Mouse (Mus musculus) urinary bladder, postnatal 36 days (tissue): ENCODE measurements around the gene Tex9.
"Not testable (repeated sequence)": the region's sequence is repeated elsewhere in the genome, so short reads cannot be mapped to it uniquely, and the experiment has no call there.

ENCODE experiments used
- DNase-seq, 2 experiments: peaks; one replicate each; pipeline ENCODE4 v3.0.0; 2022; ENCODE audit warnings: low spot score in 2 of 2, mixed read lengths in 1 of 2

Gene Tex9

DNA sequence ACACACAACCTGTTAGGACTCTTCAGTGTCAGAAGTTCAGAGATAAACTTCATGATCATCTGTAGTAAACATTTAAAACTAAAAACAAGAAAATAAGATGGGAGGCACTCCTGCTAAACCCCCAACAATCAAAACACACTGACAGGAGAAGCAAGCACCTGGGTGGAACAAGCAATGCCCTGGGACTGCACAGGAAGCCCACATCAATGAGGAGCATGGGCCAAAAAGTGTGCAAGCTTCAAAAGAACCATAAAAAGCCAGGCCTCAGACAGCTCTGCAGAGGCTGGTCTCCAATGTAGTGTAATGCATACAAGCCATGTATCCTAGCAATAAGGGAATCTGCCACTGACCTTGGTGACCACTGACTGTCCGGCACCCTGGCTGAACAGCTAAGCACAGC, 12.7 kb downstream of the Tex9 start:
- no peak for DNase-seq

DNA sequence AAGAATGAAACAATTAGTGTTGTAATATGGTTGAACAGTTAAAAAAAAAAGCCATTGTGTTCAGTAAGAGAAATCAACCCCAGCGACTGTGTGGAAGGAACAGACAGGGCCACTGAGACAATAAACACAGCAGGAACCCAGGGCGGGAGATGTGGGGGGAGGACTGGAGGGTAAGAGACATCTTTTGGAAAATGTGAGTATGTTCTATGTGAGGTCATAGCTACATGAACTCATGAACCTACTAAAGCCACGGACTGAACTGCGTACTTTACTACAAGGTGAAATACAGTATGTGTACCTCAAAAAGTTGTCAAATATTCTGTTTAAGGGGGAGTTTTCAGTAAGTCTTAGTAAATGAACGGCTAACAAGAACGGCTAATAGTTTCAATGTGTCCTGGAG, 14.7 kb downstream of the Tex9 start:
- no peak for DNase-seq

DNA sequence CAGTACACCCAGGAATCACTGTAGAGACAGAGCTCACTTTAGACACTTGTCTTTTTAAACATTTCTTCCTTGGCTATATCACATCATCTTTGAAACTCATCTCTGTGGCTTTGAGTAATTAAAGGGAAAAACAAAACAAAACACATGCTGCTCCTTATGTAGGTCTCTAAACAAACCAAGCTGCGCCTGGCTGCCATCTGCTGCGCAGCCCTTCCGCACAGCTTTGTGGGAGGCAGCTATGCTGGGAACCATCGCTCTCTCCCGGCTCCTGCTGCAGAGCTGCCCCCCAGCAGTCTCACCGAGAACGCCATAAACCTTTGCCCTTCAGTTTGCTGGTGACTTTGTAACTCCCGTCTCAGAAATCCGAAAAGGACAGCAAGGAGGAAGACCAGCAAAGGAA, 16.5 kb downstream of the Tex9 start:
- DNase-seq: no peak

DNA sequence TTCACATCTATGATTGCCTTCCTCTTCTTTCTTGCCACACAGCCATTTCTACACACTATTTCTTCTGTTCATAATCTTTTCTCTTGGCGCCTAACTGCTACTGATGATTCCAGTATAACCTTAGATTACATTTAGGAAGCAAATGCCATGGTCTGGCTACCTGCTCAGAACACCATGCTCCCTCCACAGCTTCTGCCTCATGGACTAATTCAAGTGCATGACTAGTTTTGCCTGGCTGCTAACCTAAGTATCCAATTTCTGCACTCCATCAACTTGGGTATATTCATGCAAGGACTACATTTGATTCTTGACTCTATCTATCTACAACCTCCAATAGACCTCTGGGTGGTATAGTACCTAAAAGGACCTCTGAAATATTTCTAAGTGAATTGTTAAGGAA, 22.2 kb downstream of the Tex9 start:
- DNase-seq: no peak

DNA sequence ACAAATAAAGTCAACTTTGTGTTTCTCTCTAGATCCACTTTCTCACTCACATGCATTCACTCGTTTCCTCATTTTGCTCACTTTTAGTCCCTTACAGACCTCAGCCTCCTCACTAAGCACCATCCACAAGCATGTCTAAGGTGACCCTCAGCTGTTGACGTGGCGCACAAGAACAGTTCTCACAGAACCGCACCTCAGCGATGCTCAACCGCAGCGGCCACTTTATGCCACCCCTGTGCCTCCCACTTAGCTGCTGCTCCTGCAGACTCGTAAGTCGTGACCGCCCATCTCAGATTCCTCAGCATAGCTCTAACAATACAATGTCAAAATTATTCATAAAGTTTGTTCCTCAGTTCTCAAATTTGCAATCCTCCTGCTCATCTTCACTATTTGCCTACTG, 23.4 kb downstream of the Tex9 start:
- DNase-seq: no peak

DNA sequence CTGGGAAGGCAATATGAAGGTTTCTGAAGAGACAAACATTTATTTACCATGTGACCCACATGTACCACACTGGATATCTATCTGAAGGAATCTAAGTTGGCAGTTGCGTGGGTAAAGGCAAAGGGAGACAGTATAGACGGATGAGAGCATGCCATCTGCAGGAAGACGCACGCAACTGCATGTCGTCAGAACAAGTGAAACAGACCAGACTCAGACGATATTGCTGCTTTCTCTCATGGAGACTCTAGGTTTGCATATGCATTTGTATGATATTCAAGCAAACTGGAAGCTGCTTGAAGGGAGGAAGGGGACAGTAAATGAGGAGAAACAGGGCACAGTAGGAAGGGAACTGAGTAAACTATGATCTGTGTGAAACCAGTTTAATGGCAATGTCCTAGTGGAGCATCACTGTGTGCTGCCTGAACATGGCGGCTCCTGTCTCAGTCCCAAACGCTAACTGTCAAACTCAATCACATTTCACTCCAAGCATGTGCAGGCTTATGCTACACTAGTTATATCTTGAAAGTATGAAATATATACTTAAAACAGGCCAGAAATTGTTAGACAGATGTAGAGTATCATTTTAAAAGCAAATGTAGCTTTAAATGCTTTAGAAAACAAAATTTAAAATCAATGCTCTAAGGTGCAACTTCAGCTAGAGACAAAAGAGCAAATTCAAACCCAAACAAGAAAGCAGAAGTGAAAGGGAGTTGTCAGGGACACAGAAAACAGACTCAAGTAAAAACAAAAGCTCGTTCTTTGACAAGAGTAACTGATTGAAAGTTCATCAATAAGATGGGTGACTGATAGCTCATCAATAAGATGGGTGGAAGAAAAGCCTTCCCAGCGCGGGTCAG, 24.2 kb downstream of the Tex9 start:
- DNase-seq: no peak

DNA sequence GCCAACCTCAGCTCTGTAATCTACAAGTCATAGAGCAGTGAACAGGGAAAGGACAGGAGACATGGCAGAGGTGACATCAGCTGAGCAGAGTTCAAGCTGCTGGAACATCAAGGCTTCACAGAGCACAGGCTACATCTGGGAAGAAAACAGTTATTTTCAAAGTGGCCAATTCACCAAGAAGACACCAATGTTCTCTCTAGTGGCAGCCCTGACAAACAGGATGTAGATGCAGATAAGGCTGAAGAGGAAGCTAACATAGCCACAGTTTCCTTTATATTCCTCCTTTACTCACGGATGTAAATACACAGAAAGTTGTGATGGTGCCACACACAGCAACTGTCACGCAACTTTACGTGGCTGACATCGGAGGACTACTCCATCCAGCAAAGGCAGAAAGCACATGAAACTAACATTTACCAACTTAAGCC, 26.2 kb downstream of the Tex9 start:
- DNase-seq: no peak

DNA sequence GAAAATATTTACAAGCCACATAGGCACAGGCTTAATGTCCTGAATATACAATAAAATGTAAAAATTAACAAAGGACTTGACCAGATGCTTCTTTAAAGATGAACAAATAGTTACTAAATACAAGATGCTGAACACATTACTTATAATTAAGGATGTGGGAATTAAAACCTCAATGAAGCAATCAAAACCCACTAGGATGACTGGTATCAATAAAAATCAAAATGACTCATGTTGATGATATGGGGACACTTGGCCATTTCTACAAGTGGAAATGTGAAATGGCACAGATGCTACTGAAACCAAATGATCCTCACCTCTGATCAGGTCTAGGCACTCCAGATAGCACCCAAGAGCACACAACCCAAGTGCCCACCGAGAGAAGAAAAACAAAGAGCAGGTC, 27.2 kb downstream of the Tex9 start:
- no peak for DNase-seq

DNA sequence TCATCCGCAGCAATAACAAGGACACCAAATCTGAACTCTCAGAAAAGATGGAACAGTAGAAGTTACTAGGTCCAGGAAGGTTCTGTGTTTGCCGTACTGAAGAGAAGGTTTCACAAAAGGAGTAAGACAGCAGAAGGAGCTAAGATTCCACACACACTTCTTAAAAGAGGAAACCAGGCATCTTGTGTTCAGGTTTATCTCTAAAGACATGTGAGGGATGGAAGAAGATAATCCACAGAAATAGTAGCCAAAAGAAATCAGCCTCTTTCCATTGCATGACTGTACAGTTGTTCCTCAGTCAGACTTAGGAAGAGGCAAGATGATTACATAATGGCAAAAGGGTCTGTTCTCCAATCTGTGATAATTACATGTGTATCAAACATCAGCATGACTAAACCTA, 29.6 kb downstream of the Tex9 start:
- DNase-seq: no peak

DNA sequence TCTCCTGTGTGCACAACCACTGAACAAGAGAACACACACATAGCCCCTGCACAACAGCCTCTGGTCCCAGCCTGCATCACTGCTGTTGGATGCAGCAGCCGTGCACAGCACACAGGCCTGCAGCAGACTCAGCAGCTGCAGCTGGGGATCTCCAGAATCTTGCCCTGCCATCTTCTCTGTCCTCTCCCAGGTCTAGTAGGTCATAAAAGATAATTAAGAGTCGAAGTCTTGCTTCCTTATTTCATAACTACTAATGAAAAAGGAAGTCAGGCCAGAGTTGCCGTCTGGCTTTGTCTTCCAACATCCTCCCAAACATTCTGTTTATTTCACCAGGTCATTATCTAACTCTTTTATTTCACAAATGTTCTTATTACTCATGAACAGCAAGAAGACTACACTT, 31.2 kb downstream of the Tex9 start:
- DNase-seq: no peak

DNA sequence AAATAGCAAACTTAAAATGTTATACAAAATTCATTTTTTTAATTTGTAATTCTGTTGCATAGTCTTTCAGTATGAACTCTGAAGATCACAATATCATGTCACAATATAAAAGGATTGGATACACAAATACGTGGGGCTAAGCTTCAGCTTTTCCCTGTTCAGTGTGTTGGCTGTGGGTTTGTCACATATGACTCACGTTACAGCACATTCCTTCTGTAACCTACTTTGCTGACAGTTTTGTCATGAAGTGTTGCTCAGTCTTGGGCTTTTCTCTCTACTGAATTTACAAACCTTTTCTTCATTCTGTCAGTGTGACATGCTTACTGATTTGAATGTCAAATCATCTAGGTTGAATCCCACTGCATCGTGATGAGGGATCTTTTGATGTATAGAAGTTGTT, 32.3 kb downstream of the Tex9 start:
- no peak for DNase-seq

DNA sequence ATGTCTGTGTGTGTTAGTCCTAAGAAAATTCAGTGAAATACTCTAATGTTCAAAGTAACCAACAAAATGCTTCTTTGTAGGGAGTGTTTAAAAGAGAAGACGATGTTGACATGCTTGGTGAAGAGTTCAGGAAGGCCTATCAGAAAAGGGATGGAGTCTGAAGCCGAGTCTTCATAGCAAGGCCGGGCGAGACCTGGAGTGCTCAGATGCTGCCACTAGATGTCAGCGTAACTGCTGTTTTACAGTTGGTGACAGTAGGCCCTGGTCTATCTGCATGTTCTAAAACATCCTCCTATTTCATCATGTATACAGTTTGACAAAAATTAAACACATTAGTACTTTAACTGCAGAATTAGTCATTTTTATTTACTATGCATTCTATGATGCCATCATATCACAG, 33.8 kb downstream of the Tex9 start:
- DNase-seq: peak; percentile 42 to 52

DNA sequence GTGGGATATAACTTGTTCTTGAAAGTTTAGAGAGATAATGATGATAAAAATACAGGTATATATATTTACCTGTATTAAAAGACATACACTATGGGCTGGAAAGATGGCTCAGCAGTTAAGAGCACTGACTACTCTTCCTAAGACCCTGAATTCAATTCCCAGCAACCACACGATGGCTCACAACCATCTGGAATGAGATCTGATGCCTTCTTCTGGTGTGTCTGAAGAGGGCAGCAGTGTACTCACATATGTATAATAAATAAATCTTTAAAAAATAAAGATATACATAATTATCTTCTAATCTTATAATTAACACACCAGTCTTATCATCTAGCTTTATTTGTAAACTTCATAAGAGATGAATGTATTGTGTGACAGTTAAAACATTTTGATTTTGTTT, 35.6 kb downstream of the Tex9 start:
- no peak for DNase-seq

DNA sequence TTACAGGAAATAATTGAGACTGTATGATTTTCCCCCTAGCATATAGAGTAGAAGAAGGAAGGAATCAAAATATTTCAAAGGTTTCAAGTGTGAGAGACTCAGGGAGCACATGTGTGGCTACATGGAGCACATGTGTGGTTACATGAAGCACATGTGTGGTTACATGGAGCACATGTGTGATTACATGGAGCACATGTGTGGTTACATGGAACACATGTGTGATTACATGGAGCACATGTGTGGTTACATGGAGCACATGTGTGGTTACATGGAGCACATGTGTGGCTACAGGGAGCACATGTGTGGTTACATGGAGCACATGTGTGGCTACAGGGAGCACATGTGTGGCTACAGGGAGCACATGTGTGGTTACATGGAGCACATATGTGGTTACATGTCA, 37.7 kb downstream of the Tex9 start:
- DNase-seq: not testable (repeated sequence)

DNA sequence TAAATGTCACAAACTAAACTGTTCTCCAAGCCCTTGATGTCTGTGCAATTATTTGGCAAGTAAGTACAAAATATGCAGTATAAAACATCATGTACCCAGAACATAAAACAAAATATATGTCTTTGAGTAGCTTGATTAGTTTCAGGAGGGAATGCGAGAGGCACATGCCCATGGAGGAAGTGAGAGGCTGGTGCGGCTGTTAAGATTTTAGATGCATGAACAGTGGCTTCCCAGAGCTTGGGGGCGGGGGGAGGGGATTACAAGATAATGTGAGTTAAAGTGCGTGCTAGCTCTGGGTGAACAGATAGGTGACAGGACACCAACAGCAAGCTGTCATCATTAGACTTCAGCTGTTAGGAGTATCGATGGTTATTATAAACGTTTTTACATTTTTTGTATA, 40.9 kb downstream of the Tex9 start:
- no peak for DNase-seq

DNA sequence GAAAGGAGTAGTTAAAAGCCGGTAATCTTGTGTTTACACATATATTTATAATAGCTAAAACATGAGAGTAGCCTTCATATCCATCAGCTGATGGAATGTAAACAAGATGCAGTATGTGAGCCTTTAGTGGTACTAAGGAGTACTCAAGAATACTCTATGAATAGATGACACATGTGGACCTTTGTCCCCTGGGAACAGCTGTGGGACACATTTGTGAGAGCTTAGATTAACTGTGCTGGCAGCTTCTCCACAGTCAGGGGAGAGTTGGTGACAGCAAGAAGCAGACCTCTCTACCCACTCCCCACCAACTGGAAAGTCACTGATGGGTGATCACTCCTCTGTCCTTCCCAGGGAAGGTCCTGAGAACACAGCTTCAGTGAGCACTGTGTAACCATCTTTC, 41.6 kb downstream of the Tex9 start:
- DNase-seq: no peak

DNA sequence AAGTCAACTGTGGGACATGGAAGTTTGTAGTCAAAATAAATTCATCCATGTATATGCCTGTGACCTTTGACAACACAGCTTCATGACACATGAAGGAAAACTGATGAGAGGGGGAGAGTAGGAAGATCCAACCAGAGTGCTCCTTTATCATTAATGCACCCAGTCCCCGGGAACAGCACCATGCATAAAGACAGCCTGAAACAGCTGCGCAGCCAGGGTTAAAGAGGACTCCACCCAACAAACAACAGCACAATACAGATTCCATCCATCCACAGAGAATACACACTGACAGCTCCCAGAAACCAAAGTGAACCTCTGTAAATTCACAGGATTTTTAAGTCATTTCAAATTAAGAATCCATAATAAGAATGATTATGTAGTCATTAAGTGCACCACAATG, 42.2 kb downstream of the Tex9 start:
- DNase-seq: no peak

DNA sequence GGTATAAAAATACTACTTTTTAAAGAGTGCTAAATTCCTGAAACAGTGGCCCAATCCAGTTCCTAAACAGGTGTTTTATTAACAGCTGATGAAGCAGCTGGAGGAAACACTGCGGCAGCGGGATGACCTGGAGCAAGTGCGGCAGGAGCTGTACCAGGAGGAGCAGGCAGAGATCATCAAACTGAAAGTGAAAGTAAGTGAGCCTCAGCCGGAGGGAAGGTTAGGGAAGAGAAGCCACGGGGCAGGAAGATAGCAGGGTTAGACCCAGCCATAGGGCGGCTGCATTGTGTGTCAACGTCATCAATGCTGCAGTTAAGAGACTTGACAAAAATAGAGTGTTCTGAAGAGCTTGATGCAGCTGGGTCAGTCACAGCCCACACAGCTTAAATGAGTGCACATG, 42.6 kb downstream of the Tex9 start:
- DNase-seq: peak in 1 of 2 experiments; percentile 4

DNA sequence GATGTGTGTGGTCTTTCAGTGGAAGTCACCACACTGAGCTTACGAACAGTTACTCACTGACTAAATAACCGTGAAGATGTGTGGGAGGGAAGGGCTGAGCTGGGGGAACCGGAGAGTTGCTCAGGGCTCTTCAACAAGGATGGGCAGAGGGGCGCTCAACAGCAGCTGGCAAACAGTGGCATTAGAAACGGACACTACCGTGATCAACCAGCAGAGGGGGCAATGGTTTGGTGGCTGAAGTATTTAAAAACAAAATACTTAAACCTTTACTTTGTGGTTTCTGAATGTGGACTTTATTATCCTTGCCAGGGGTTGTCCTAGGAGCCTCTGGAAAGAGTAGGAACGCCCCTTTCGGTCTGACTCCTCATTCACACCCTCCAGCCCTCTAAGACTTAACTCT, 44.0 kb downstream of the Tex9 start:
- DNase-seq: peak; percentile 29 to 42

DNA sequence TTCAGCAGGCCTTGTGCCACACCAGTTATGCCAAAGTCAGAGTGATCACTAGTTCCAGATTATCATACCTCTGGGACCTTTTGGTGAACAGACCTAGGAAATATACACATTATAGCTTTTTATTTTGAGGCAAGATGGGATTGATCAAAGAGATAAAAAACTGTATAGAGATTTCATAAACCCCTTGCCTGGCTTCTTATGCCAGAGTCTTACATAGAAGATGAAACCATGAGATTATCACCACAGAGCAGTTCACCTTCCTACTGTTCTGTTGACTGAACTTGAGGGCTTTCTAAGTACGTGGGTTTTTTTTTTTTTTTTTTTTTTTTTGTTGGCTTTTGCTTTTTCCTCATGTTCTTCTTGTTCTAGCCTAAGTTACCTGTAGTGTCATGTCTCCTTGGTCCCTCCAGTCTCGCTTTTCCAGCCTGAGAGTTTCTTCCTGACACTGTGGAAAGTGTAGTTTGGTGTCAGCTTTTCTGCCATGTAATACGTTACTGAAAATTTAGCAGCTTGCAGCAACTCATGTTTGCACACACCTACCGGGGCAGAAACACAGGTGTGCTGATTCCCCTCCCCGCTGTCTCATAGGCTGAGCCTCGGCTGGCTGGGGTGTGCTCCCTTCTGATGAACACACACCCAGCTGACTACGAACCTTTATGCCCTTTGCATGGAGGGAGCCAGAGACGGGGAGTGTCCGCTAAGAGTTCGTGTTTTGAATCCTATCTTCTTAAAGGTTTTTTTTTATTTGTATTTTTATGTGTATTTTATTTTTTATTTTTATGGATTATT, 49.9 kb downstream of the Tex9 start:
- no peak for DNase-seq

DNA sequence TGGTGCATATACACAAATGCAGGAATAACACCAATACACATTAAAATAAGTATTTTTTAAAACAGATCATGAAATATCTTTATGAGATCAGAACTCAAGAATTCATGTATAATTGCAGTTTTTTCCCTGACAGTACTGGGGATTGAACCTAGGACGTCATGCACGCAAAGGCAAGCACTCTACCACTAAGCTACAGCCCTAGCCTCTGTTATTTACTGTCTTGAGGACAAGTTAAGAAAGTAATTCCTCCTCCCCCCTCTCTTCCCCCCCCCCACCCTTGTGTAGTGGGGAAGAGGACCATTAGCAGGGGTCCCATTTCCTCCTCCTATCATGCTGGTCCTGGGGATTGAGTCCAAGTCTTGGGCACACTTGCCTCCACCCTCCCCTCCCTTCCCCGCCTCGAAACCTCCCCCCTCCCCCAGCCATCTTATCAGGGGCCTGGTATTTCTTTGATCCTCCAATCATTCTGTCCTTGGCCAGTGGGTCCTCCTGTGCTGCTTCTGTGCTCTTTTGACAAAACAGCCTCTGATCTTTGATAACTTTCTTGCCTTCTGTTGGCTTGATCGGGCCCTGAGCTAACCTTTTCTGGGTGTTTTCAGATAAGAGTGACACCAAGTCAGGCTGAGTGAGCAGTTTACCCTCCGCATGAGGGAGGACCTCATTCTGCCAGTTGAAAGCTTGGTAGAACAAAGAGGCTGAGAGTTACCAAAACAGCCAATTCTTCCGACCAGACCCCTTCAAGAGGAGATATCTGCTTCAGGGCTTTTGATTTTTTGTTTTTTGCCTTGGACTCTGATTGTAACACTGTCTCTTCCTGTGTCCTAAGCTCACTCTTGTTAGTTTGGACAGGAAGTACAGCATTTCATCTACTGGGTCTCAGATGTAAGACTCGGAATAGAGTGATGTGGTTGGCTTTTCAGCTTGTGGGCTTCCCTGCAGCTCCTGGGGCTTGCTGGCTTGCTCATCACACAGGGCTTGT, 50.8 kb downstream of the Tex9 start:
- DNase-seq: no peak

DNA sequence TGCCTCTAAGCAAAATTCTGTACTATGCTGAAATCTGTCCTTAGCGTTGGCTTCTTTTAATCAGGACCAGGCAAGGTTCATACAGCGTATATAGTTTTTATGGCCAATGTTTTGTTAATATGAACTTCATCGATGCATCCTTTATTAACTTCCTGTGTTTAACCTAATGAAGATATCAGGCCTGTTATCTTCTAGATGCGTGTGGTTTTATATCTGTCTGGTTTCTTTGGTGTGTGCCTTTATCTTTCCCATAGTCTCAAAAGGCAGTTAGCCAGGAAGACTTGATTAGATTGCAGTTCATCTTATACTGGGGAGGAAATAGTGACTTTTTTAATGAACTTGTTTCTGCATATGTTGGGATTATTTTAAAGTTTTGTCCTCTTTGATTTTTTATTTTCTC, 51.7 kb downstream of the Tex9 start:
- DNase-seq: no peak
